Mouse (Mus musculus) heart, postnatal 10 days (tissue): ENCODE results near the gene Hist1h2ah. TPM values are rescaled to one million over a fixed set of nuclear protein-coding genes. Genes with fewer than 3 reads are reported as not detected.

Experiments
- DNase-seq, 2 experiments: peaks; one replicate each; pipeline ENCODE4 v3.0.0; 2021
- intact Hi-C: fragments of 180-260 bp; cut with DNase I; formaldehyde crosslinking; loops from one replicate; pipeline ENCODE4 v1.15.1; 2025
- microRNA-seq, 2 experiments: library from miRNA; unstranded; fragments of <30 nt; microRNA quantifications; one replicate each; pipeline ENCODE4 v1.2.0; 2022
- total RNA-seq, 2 experiments: library from RNA; stranded (reverse); gene quantifications; 2 replicates each; pipeline ENCODE4 v1.2.3; 2021

Gene Hist1h2ah
- total RNA-seq, 2 experiments from 2014 or later: 181 to 187 TPM

DNA sequence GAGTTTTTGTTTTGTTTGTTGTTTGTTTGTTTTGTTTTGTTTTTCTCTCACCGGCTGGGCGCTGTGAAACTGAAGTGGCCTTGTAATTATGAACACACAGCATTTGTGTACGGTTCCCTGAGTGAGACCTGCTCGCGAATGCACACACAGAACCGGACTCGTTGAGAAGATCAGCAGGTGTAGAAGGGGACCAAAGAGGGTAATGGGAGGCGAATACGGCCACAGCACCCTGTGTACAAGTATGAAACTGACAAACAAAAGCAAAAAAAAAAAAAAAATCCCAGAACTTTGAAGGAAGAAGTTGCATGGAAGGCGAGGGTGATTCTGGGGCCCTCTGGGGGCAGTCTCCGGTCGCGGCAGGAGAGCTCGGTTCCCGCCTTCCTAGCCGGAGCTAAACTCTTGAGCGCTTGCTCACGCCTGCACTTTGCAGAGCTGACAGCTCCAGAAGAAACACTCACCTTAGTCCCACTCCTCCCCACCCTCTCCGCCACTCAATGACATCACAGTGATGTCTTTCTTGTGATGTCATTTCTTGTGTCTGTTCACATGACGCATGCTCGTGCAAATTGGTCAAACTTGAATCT lies 39.9 kb downstream of the Hist1h2ah start:
- intact Hi-C loops: no loop called here
- DNase-seq: peak in 1 of 2 experiments; percentile 53

- intact Hi-C loops: no loop called here
- DNase-seq: no peak
Observed at GRCm38 (mm10) chr13:21994896-21995295, 40.5 kb downstream of the Hist1h2ah start.

DNA sequence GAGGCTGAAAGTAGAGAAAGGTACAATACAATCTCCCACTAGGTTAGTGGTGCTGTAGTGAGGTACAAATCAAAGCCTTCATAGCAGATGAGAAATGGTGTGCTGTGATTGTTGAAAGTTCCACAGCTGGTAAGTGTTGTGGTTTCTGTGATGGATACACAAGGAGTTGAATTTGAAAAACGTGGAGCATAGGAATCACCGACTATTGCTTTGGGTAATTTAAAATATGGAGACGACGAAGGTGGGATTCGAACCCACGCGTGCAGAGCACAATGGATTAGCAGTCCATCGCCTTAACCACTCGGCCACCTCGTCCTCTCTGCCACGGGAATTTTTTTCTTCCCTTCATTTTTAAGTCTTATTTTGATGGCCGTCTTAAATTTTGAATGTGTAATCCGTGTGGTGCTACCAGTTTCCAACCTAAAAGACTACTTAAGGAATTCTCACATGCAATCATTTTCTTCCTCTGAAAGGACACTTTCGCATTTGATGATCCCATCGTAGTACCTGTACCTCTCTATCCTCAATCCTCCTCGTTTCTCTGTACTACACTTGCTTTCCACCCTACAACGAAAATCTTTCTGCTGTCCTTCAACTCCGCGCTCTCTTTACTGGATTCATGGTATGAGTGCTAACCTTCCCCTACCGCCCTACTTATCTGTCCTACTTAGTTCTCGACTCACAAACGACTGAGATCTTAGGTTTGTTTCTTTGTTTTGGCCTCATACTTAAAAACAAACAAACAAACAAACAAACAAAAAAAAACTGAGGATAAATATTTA lies 41.2 kb downstream of the Hist1h2ah start:
- DNase-seq: peak in 1 of 2 experiments; percentile 21

GRCm38 (mm10) chr13:21992550-21992949 lies 42.8 kb downstream of the Hist1h2ah start:
- intact Hi-C loops: no loop called here

More for the DNA sequence above, 41.2 kb downstream of the Hist1h2ah start:
- intact Hi-C loops: no loop called here

More at GRCm38 (mm10) chr13:21992550-21992949, 42.8 kb downstream of the Hist1h2ah start:
- no peak for DNase-seq

Small RNAs within 50 kb of the gene (microRNA-seq; reads per million reads assigned to microRNA genes)
- 0 reads per million in 2 experiments for gene Gm26300
- gene Gm44390: 0 to 0.35 reads per million in 2 experiments
- 0 reads per million in 2 experiments for gene Gm44486

Other genes starting within 250 kb of the Hist1h2ah start
- 10 to 100 TPM; 37.7 to 43.5 TPM for gene Hist1h2an, start 248.3 kb downstream of the Hist1h2ah start, total RNA-seq
- 10 to 100 TPM; 80.8 to 84.7 TPM for gene Hist1h2bp, start 248.1 kb downstream of the Hist1h2ah start, total RNA-seq
- gene Hist1h2bq, start 225.4 kb downstream of the Hist1h2ah start, total RNA-seq: 100 to 1,000 TPM; 177 to 197 TPM
- not detected for gene Hist1h2ao, start 225.1 kb downstream of the Hist1h2ah start, total RNA-seq
- gene Hist1h4m, start 223.8 kb downstream of the Hist1h2ah start, total RNA-seq: 100 to 1,000 TPM; 322 to 356 TPM
- gene Hist1h4n, start 203.4 kb downstream of the Hist1h2ah start, total RNA-seq: 10 to 100 TPM; 39.5 to 61.3 TPM
- gene Hist1h2ap, start 202.1 kb downstream of the Hist1h2ah start, total RNA-seq: 100 to 1,000 TPM; 265 to 322 TPM
- 100 to 1,000 TPM; 181 to 198 TPM for gene Hist1h2br, start 201.8 kb downstream of the Hist1h2ah start, total RNA-seq
- gene Zfp184, start 90.5 kb downstream of the Hist1h2ah start, total RNA-seq: 1 to 10 TPM; 1.4 to 1.9 TPM
- not detected for gene Pom121l2, start 54.4 kb downstream of the Hist1h2ah start, total RNA-seq
- not detected for gene Prss16, start 25.8 kb downstream of the Hist1h2ah start, total RNA-seq
- 100 to 1,000 TPM; 213 to 221 TPM for gene Hist1h2bk, start 302 bp upstream of the Hist1h2ah start, total RNA-seq
- gene Hist1h4i, start 5.8 kb upstream of the Hist1h2ah start, total RNA-seq: 10 to 100 TPM; 70.8 to 71.4 TPM
- 100 to 1,000 TPM; 142 to 176 TPM for gene Hist1h2ag, start 7.4 kb upstream of the Hist1h2ah start, total RNA-seq
- gene Hist1h2bj, start 7.6 kb upstream of the Hist1h2ah start, total RNA-seq: 100 to 1,000 TPM; 116 to 123 TPM
- gene Vmn1r188, start 48.9 kb upstream of the Hist1h2ah start, total RNA-seq: not detected
- gene Vmn1r189, start 70.3 kb upstream of the Hist1h2ah start, total RNA-seq: not detected
- not detected for gene Vmn1r191, start 148.4 kb upstream of the Hist1h2ah start, total RNA-seq
- not detected for gene Vmn1r192, start 155.6 kb upstream of the Hist1h2ah start, total RNA-seq
- gene Vmn1r193, start 187.6 kb upstream of the Hist1h2ah start, total RNA-seq: not detected
- gene Vmn1r194, start 208.6 kb upstream of the Hist1h2ah start, total RNA-seq: not detected
- gene Vmn1r195, start 235.0 kb upstream of the Hist1h2ah start, total RNA-seq: not detected